Comparison of ENCODE assay signal across 19 mouse cellular contexts in genomic region chr14:56155340-56155739, GRCm38 (mm10). TPM values are rescaled to one million over a fixed set of nuclear protein-coding genes. Genes with fewer than 3 reads are reported as not detected.
DNase-seq lines count a peak whose midpoint lies in the region; ATAC-seq and TF ChIP-seq lines count a peak whose summit lies in the region.
"Had no signal": no experiment of that assay in that cellular context is flagged by ENCODE, and none has a peak within 500 bp of the region (broad histone marks: within the 10 kb centered on the region; RNA-seq: fewer than 3 reads in every experiment).

No protein-coding gene starts in this region.

- no peak overlapping the region for H3K4me2 ChIP-seq in lung, embryonic 14.5 days
- H3K4me2 ChIP-seq in CH12.LX (ENCODE audit: insufficient read depth, low read depth, poor library complexity, severe bottlenecking): no peak overlapping the region
- H3K4me2 ChIP-seq: forebrain, embryonic 13.5 days; heart, embryonic 12.5 days; limb, embryonic 15.5 days had no signal

- H3K4me3 ChIP-seq in lung, embryonic 14.5 days (ENCODE audit: low read depth, low read length): no peak overlapping the region
- H3K4me3 ChIP-seq in lung, adult 2 months (replicated peaks; ENCODE audit: extremely low read depth, low read depth, low read length): no peak overlapping the region
- H3K4me3 ChIP-seq in CH12.LX (replicated peaks in 1 of 3; ENCODE audit: low read depth in 2 of 3, low read length in 2 of 3, poor library complexity in 1 of 3): no peak overlapping the region
- H3K4me3 ChIP-seq: forebrain, embryonic 13.5 days; heart, embryonic 12.5 days; limb, embryonic 15.5 days; midbrain, embryonic 10.5 days had no signal

- no peak for ATAC-seq in lung, embryonic 14.5 days (ENCODE audit: insufficient read depth)
- ATAC-seq: forebrain, embryonic 13.5 days had no signal

- no peak for TF ChIP-seq POLR2A in lung, adult 2 months (IDR thresholded peaks at IDR 0.05; ENCODE audit: borderline replicate concordance, extremely low read depth, low read depth, low read length)
- TF ChIP-seq POLR2A in CH12.LX (IDR thresholded peaks at IDR 0.05; ENCODE audit: low read depth, low read length): no peak
- TF ChIP-seq POLR2A in brain, embryonic 14.5 days (IDR thresholded peaks at IDR 0.05; ENCODE audit: borderline replicate concordance, extremely low read depth, insufficient read depth, insufficient read length, poor library complexity, severe bottlenecking): no peak

- DNase-seq in heart, adult 11 months: peak; percentile 79
- no peak for DNase-seq in heart, postnatal 14 days
- peak; percentile 2 for DNase-seq in lung, embryonic 14.5 days
- DNase-seq in lung, adult 2 months: no peak
- peak; percentile 30 for DNase-seq in CH12.LX (ENCODE audit: extremely low read depth)
- DNase-seq in brain, embryonic 14.5 days (ENCODE audit: low read depth): no peak
- no peak for DNase-seq in c-Kit-positive CD71-positive TER-119-positive erythroid progenitor cells, embryonic 14.5 days (ENCODE audit: low spot score)
- DNase-seq in embryo, embryonic 10.5 days (ENCODE audit: low spot score): no peak
- DNase-seq: adrenal gland, postnatal 36 days; kidney, adult 8-10 months; lung, postnatal 14 days; right cerebral cortex, postnatal 14 days had no signal

- no peaks in the 10 kb centered on the region for H3K9me3 ChIP-seq in lung, embryonic 14.5 days (ENCODE audit: low read depth, low read length)
- no peaks in the 10 kb centered on the region for H3K9me3 ChIP-seq in CH12.LX (replicated peaks; ENCODE audit: low read length)
- H3K9me3 ChIP-seq: forebrain, embryonic 13.5 days; heart, embryonic 12.5 days; limb, embryonic 15.5 days; midbrain, embryonic 10.5 days had no signal

- intact Hi-C loops in heart, postnatal 14 days (cut with DNase I): no loop called here

- dilution Hi-C loops in CH12.LX (cut with MboI; ENCODE audit: extremely low pct_ligation_motif_present, extremely low pct_unique_long_range_greater_than_20kb, low sequenced_read_pairs): no loop called here

- no peaks in the 10 kb centered on the region for H3K36me3 ChIP-seq in lung, embryonic 14.5 days (ENCODE audit: insufficient read depth)
- H3K36me3 ChIP-seq in CH12.LX (replicated peaks in 1 of 2; ENCODE audit: control insufficient read depth in 1 of 2, insufficient read depth in 1 of 2, low read length in 1 of 2): no peaks in the 10 kb centered on the region
- H3K36me3 ChIP-seq: heart, embryonic 12.5 days; limb, embryonic 15.5 days; midbrain, embryonic 10.5 days had no signal

- H3K9ac ChIP-seq in lung, embryonic 14.5 days: no peak overlapping the region
- H3K9ac ChIP-seq in CH12.LX (ENCODE audit: insufficient read depth, low read depth): no peak overlapping the region
- H3K9ac ChIP-seq: forebrain, embryonic 13.5 days; heart, embryonic 12.5 days; limb, embryonic 15.5 days had no signal

- H3K27me3 ChIP-seq in lung, embryonic 14.5 days (ENCODE audit: insufficient read depth, low read length): no peaks in the 10 kb centered on the region
- peaks cover 16% of the 10 kb centered on the region for H3K27me3 ChIP-seq in CH12.LX (replicated peaks)
- H3K27me3 ChIP-seq: forebrain, embryonic 13.5 days; heart, embryonic 12.5 days; limb, embryonic 15.5 days had no signal

- TF ChIP-seq RAD21 in CH12.LX (IDR thresholded peaks at IDR 0.05; ENCODE audit: low read depth, low read length): peak; percentile 29

- WGBS in lung, embryonic 14.5 days: 59% methylated on average over 2 of the region's 2 CpGs
- WGBS in lung, adult 2 months: 70% methylated on average over 2 of the region's 2 CpGs

- H3K27ac ChIP-seq in lung, embryonic 14.5 days (ENCODE audit: low read depth): no peak overlapping the region
- H3K27ac ChIP-seq in CH12.LX (ENCODE audit: insufficient read depth, low read depth): no peak overlapping the region
- H3K27ac ChIP-seq: forebrain, embryonic 13.5 days; limb, embryonic 15.5 days; midbrain, embryonic 10.5 days had no signal

- H3K79me2 ChIP-seq in CH12.LX (replicated peaks; ENCODE audit: control insufficient read depth, extremely low read depth, insufficient read depth, poor library complexity, severe bottlenecking): no peaks in the 10 kb centered on the region

- TF ChIP-seq EP300 in CH12.LX (IDR thresholded peaks at IDR 0.05; ENCODE audit: low read length): no peak

- in situ Hi-C loops in CH12.LX (cut with MboI; ENCODE audit: low pct_ligation_motif_present, low pct_unique_long_range_greater_than_20kb, low sequenced_read_pairs): no loop called here

- peak; percentile 42 for TF ChIP-seq CTCF in lung, embryonic 14.5 days (IDR thresholded peaks at IDR 0.05; ENCODE audit: low read depth)
- no peak for TF ChIP-seq CTCF in lung, adult 2 months (IDR thresholded peaks at IDR 0.05; ENCODE audit: insufficient read depth, low read length)
- TF ChIP-seq CTCF in CH12.LX (conservative IDR thresholded peaks at IDR 0.05 in 1 of 2, IDR thresholded peaks at IDR 0.05 in 1 of 2; ENCODE audit: low read depth in 2 of 2, low read length in 2 of 2): peak; percentile 55 to 66
- TF ChIP-seq CTCF in brain, embryonic 14.5 days (IDR thresholded peaks at IDR 0.05; ENCODE audit: borderline replicate concordance, extremely low read depth, insufficient read depth, insufficient read length): peak; percentile 29; the same call in 1 of the 2 replicates

- H3K4me1 ChIP-seq in lung, embryonic 14.5 days (ENCODE audit: insufficient read depth): no peaks in the 10 kb centered on the region
- H3K4me1 ChIP-seq in lung, adult 2 months (ENCODE audit: control insufficient read depth, insufficient read depth, low read length): no peaks in the 10 kb centered on the region
- no peaks in the 10 kb centered on the region for H3K4me1 ChIP-seq in CH12.LX (ENCODE audit: control insufficient read depth in 1 of 2, insufficient read depth in 2 of 2)
- H3K4me1 ChIP-seq: forebrain, embryonic 13.5 days; heart, embryonic 12.5 days; limb, embryonic 15.5 days; midbrain, embryonic 10.5 days had no signal

TF ChIP-seq in CH12.LX, 34 proteins besides CTCF, POLR2A, EP300 and RAD21:
- no peak for TF ChIP-seq MXI1 (IDR thresholded peaks at IDR 0.05; ENCODE audit: low read depth, low read length)
- TF ChIP-seq NRF1 (IDR thresholded peaks at IDR 0.05; ENCODE audit: low read depth, low read length): no peak
- TF ChIP-seq MAX (IDR thresholded peaks at IDR 0.05; ENCODE audit: low read length): no peak
- no peak for TF ChIP-seq MAZ (IDR thresholded peaks at IDR 0.05; ENCODE audit: low read depth, low read length)
- no peak for TF ChIP-seq USF2 (conservative IDR thresholded peaks at IDR 0.05; ENCODE audit: low read depth, low read length)
- TF ChIP-seq ETS1 (conservative IDR thresholded peaks at IDR 0.05; ENCODE audit: low read depth, low read length): no peak
- no peak for TF ChIP-seq TCF12 (IDR thresholded peaks at IDR 0.05; ENCODE audit: low read depth, low read length)
- TF ChIP-seq SIN3A (IDR thresholded peaks at IDR 0.05; ENCODE audit: low read length): no peak
- TF ChIP-seq ZNF384 (IDR thresholded peaks at IDR 0.05; ENCODE audit: low read depth, low read length): no peak
- no peak for TF ChIP-seq IRF4 (IDR thresholded peaks at IDR 0.05; ENCODE audit: low read depth, low read length)
- TF ChIP-seq E2F4 (IDR thresholded peaks at IDR 0.05; ENCODE audit: insufficient replicate concordance, low read depth, low read length): no peak
- TF ChIP-seq MEF2A (IDR thresholded peaks at IDR 0.05; ENCODE audit: borderline replicate concordance, low read depth, low read length): no peak

RNA-seq across cellular contexts. Expression of gene Gzmg, which starts 4.0 kb away (rescaled TPM):
- not detected for total RNA-seq in heart, postnatal 14 days (2021)
- polyA plus RNA-seq in lung, embryonic 14.5 days (2014; fragmentation: Nextera tagmentation; extraction: Ambion mirVana): not detected in 2 replicates
- polyA plus RNA-seq in lung, adult 2 months (2012; rRNA removed): not detected in 2 replicates
- not detected in 2 replicates for total RNA-seq in CH12.LX (2012; rRNA removed)
- total RNA-seq in CH12.LX (2014; rRNA removed): not detected in 2 replicates
- polyA plus RNA-seq in CH12.LX (2012; ENCODE audit: insufficient read length, low read depth): not detected in 2 replicates
- 0.15 TPM in 1 of 2 replicates, not detected in the other for polyA plus RNA-seq in brain, embryonic 14.5 days (2012; rRNA removed)
- total RNA-seq: adrenal gland, postnatal 36 days; gastrocnemius, adult 8-10 months; layer of hippocampus, adult 18-20 months had no signal
- polyA plus RNA-seq: forebrain, embryonic 13.5 days; heart, embryonic 12.5 days; hindbrain, embryonic 11.5 days; limb, embryonic 15.5 days; midbrain, embryonic 10.5 days had no signal

RNA-seq across cellular contexts. Expression of gene Gzmn, which starts 19.1 kb away (rescaled TPM):
- not detected for total RNA-seq in heart, postnatal 14 days (2021)
- polyA plus RNA-seq in lung, embryonic 14.5 days (2014; fragmentation: Nextera tagmentation; extraction: Ambion mirVana): not detected in 2 replicates
- not detected in 2 replicates for polyA plus RNA-seq in lung, adult 2 months (2012; rRNA removed)
- not detected in 2 replicates for total RNA-seq in CH12.LX (2012; rRNA removed)
- total RNA-seq in CH12.LX (2014; rRNA removed): not detected in 2 replicates
- not detected in 2 replicates for polyA plus RNA-seq in CH12.LX (2012; ENCODE audit: insufficient read length, low read depth)
- polyA plus RNA-seq in brain, embryonic 14.5 days (2012; rRNA removed): not detected in 2 replicates
- total RNA-seq: adrenal gland, postnatal 36 days; gastrocnemius, adult 8-10 months; layer of hippocampus, adult 18-20 months had no signal
- polyA plus RNA-seq: forebrain, embryonic 13.5 days; heart, embryonic 12.5 days; hindbrain, embryonic 11.5 days; limb, embryonic 15.5 days; midbrain, embryonic 10.5 days had no signal

RNA-seq across cellular contexts. Expression of gene Gzmd, which starts 22.9 kb away (rescaled TPM):
- not detected for total RNA-seq in heart, postnatal 14 days (2021)
- polyA plus RNA-seq in lung, embryonic 14.5 days (2014; fragmentation: Nextera tagmentation; extraction: Ambion mirVana): not detected in 2 replicates
- not detected in 2 replicates for polyA plus RNA-seq in lung, adult 2 months (2012; rRNA removed)
- not detected in 2 replicates for total RNA-seq in CH12.LX (2012; rRNA removed)
- total RNA-seq in CH12.LX (2014; rRNA removed): not detected in 2 replicates
- not detected in 2 replicates for polyA plus RNA-seq in CH12.LX (2012; ENCODE audit: insufficient read length, low read depth)
- not detected in 2 replicates for polyA plus RNA-seq in brain, embryonic 14.5 days (2012; rRNA removed)
- total RNA-seq: adrenal gland, postnatal 36 days; gastrocnemius, adult 8-10 months; layer of hippocampus, adult 18-20 months had no signal
- polyA plus RNA-seq: forebrain, embryonic 13.5 days; heart, embryonic 12.5 days; hindbrain, embryonic 11.5 days; limb, embryonic 15.5 days; midbrain, embryonic 10.5 days had no signal

RNA-seq across cellular contexts. Expression of gene Gzme, which starts 34.9 kb away (rescaled TPM):
- total RNA-seq in heart, postnatal 14 days (2021): not detected
- polyA plus RNA-seq in lung, embryonic 14.5 days (2014; fragmentation: Nextera tagmentation; extraction: Ambion mirVana): not detected in 2 replicates
- polyA plus RNA-seq in lung, adult 2 months (2012; rRNA removed): not detected in 2 replicates
- not detected in 2 replicates for total RNA-seq in CH12.LX (2012; rRNA removed)
- total RNA-seq in CH12.LX (2014; rRNA removed): not detected in 2 replicates
- polyA plus RNA-seq in CH12.LX (2012; ENCODE audit: insufficient read length, low read depth): not detected in 2 replicates
- polyA plus RNA-seq in brain, embryonic 14.5 days (2012; rRNA removed): 0.10 TPM in 1 of 2 replicates, not detected in the other
- total RNA-seq: adrenal gland, postnatal 36 days; gastrocnemius, adult 8-10 months; layer of hippocampus, adult 18-20 months had no signal
- polyA plus RNA-seq: forebrain, embryonic 13.5 days; heart, embryonic 12.5 days; hindbrain, embryonic 11.5 days; limb, embryonic 15.5 days; midbrain, embryonic 10.5 days had no signal

RNA-seq across cellular contexts. Expression of gene Ctsg, which starts 53.0 kb away (rescaled TPM):
- not detected for total RNA-seq in heart, postnatal 14 days (2021)
- not detected in 2 replicates for polyA plus RNA-seq in lung, embryonic 14.5 days (2014; fragmentation: Nextera tagmentation; extraction: Ambion mirVana)
- polyA plus RNA-seq in lung, adult 2 months (2012; rRNA removed): 0.20 TPM in 1 of 2 replicates, not detected in the other
- total RNA-seq in CH12.LX (2012; rRNA removed) (not detected in 2 replicates), CH12.LX (2014; rRNA removed) (not detected in 2 replicates)
- polyA plus RNA-seq in CH12.LX (2012; ENCODE audit: insufficient read length, low read depth): not detected in 2 replicates
- polyA plus RNA-seq in brain, embryonic 14.5 days (2012; rRNA removed): 0.08 and 0.25 TPM in 2 replicates
- total RNA-seq: adrenal gland, postnatal 36 days; gastrocnemius, adult 8-10 months; layer of hippocampus, adult 18-20 months had no signal
- polyA plus RNA-seq: forebrain, embryonic 13.5 days; hindbrain, embryonic 11.5 days; midbrain, embryonic 10.5 days had no signal

Comparison
In these comparisons a context has a peak if more than half of its experiments do, and no peak if none do; other contexts are left out.
1. DNase-seq: peak in heart, adult 11 months (single experiment), lung, embryonic 14.5 days (single experiment) and CH12.LX (single experiment); none in heart, postnatal 14 days (0 of 2), lung, adult 2 months (single experiment), brain, embryonic 14.5 days (single experiment), c-Kit-positive CD71-positive TER-119-positive erythroid progenitor cells, embryonic 14.5 days (single experiment) and embryo, embryonic 10.5 days (single experiment).